Mouse (Mus musculus): ENCODE results near the gene Pus1. TPM values are rescaled to one million over a fixed set of nuclear protein-coding genes. Genes with fewer than 3 reads are reported as not detected.

Gene Pus1
- polyA plus RNA-seq, 1 experiment from 2014 or later = 24.3 TPM

DNA sequence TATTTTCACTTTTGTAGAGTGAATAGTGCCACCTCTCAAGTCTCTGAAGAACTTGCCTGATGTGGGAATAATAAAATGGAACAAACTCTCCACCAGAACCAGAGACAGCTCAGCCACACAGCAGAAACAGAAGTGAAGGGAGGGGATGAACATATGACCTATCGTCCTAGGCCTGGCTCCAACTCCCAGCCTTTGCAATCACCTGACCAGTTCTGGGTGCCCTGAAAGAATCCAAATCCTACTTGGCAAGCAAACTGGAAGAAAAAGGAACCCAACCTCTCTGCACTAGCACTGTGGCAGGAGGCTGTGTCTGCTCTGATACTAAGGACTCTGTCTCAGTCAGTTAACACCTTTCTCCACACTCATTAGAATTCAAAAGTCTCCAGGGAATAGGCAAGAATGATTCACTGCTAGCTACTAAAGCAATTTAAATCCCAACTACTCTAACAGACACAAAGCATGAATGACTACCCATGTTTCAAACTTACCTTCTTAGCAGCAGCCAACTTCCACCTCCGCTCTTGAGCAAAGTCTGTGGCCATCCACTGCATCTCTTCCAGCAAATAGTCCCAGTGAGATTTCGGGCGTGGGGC lies 47.1 kb downstream of the Pus1 start:
- no peaks in the 10 kb centered on the region for H3K9me3 ChIP-seq (ENCODE audit: control insufficient read depth, low read length)
- H3K4me2 ChIP-seq (replicated peaks; ENCODE audit: low read depth) = no peak overlapping the region
- H3K4me1 ChIP-seq (replicated peaks; ENCODE audit: control insufficient read depth, insufficient read depth) = no peaks in the 10 kb centered on the region
- TF ChIP-seq CTCF (IDR thresholded peaks at IDR 0.05; ENCODE audit: low read depth) = no peak
- H3K4me3 ChIP-seq (ENCODE audit: low read depth, low read length) = no peak overlapping the region
- H3K9ac ChIP-seq (ENCODE audit: low read length) = no peak overlapping the region
- H3K36me3 ChIP-seq (ENCODE audit: control insufficient read depth, insufficient read depth, low read length) = peaks cover 14% of the 10 kb centered on the region
- WGBS = 96% methylated on average over 4 of the region's 4 CpGs
- no peak for DNase-seq (ENCODE audit: low spot score)
- H3K27me3 ChIP-seq (ENCODE audit: control insufficient read depth, insufficient read depth, low read length) = no peaks in the 10 kb centered on the region
- no peak overlapping the region for H3K27ac ChIP-seq (replicated peaks)
- no peak for ATAC-seq (ENCODE audit: low FRiP score, low TSS enrichment)

DNA sequence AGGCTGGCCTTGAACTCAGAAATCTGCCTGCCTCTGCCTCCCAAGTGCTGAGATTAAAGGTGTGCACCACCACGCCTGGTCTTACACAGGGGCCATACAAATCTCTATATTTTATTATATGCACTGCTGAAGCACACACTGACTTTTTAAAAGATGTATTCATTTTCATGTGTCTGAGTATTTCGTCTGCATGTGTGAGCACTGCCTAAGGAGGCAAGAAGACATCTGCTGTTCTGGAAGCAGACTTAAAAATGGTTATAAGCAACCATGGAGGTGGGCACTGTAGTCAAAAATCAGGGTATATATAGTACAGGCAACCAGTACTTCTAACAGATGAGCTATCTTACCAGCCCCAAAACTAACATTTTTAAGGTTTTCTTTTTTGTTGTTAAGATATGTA lies 49.2 kb downstream of the Pus1 start:
- TF ChIP-seq CTCF (IDR thresholded peaks at IDR 0.05; ENCODE audit: low read depth) = no peak
- no peak for TF ChIP-seq EP300 (optimal IDR thresholded peaks at IDR 0.05)
- Histone ChIP-seq H3K4me2 (replicated peaks; ENCODE audit: low read depth) (no peak overlapping the region), H3K36me3 (ENCODE audit: control insufficient read depth, insufficient read depth, low read length) (peaks cover 14% of the 10 kb centered on the region), H3K27ac (replicated peaks) (no peak overlapping the region), H3K4me1 (replicated peaks; ENCODE audit: control insufficient read depth, insufficient read depth) (no peaks in the 10 kb centered on the region), H3K4me3 (ENCODE audit: low read depth, low read length) (no peak overlapping the region), H3K27me3 (ENCODE audit: control insufficient read depth, insufficient read depth, low read length) (no peaks in the 10 kb centered on the region), H3K9ac (ENCODE audit: low read length) (no peak overlapping the region), H3K9me3 (ENCODE audit: control insufficient read depth, low read length) (no peaks in the 10 kb centered on the region)
- DNase-seq (ENCODE audit: low spot score) (no peak), ATAC-seq (ENCODE audit: low FRiP score, low TSS enrichment) (no peak)
- 98% methylated on average over 2 of the region's 2 CpGs for whole genome bisulfite sequencing

DNA sequence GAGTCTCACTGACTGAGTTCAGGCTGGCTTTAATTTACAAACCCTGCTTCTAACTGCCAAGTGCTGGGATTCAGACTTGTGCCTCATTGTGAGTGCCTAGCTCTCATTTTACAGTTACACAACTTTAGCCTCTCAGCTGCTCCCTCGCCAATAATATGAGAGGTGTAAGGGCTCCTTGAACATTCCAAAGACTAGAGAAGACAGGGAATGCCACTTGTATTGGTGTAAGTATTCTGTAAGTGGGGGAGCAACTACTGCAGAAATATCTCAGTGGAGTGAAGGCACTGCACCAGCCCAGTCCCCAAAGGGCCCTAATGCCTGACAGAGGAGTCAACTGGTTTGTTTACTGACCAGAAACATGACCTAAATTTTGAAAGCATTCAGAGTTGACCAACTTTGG lies 52.6 kb downstream of the Pus1 start:
- Histone ChIP-seq H3K27ac (replicated peaks) (no peak overlapping the region), H3K4me2 (replicated peaks; ENCODE audit: low read depth) (no peak overlapping the region), H3K9ac (ENCODE audit: low read length) (no peak overlapping the region), H3K9me3 (ENCODE audit: control insufficient read depth, low read length) (no peaks in the 10 kb centered on the region), H3K36me3 (ENCODE audit: control insufficient read depth, insufficient read depth, low read length) (peaks cover 20% of the 10 kb centered on the region), H3K27me3 (ENCODE audit: control insufficient read depth, insufficient read depth, low read length) (no peaks in the 10 kb centered on the region), H3K4me3 (ENCODE audit: low read depth, low read length) (no peak overlapping the region), H3K4me1 (replicated peaks; ENCODE audit: control insufficient read depth, insufficient read depth) (no peaks in the 10 kb centered on the region)
- TF ChIP-seq CTCF (IDR thresholded peaks at IDR 0.05; ENCODE audit: low read depth) (no peak), EP300 (optimal IDR thresholded peaks at IDR 0.05) (no peak)
- WGBS = 86% methylated on average over 1 of the region's 1 CpGs
- DNase-seq (ENCODE audit: low spot score) (no peak), ATAC-seq (ENCODE audit: low FRiP score, low TSS enrichment) (no peak)

Other genes starting within 250 kb of the Pus1 start
- gene Galnt9, start 236.3 kb downstream of the Pus1 start, polyA plus RNA-seq (2015; fragmentation: Nextera tagmentation; extraction: Ambion mirVana) = 0.18 and 0.29 TPM in 2 replicates
- 24.1 and 25.9 TPM in 2 replicates for gene Noc4l, start 127.2 kb downstream of the Pus1 start, polyA plus RNA-seq (2015; fragmentation: Nextera tagmentation; extraction: Ambion mirVana)
- gene Ddx51, start 127.2 kb downstream of the Pus1 start, polyA plus RNA-seq (2015; fragmentation: Nextera tagmentation; extraction: Ambion mirVana) = 7.7 and 10.0 TPM in 2 replicates
- 11.4 and 12.2 TPM in 2 replicates for gene Ep400, start 9.9 kb downstream of the Pus1 start, polyA plus RNA-seq (2015; fragmentation: Nextera tagmentation; extraction: Ambion mirVana)
- gene Ulk1, start 29.4 kb upstream of the Pus1 start, polyA plus RNA-seq (2015; fragmentation: Nextera tagmentation; extraction: Ambion mirVana) = 6.5 and 7.1 TPM in 2 replicates
- 21.6 and 23.2 TPM in 2 replicates for gene Hscb, start 59.1 kb upstream of the Pus1 start, polyA plus RNA-seq (2015; fragmentation: Nextera tagmentation; extraction: Ambion mirVana)
- 10.6 and 10.9 TPM in 2 replicates for gene Chek2, start 59.3 kb upstream of the Pus1 start, polyA plus RNA-seq (2015; fragmentation: Nextera tagmentation; extraction: Ambion mirVana)
- gene Ttc28, start 99.1 kb upstream of the Pus1 start, polyA plus RNA-seq (2015; fragmentation: Nextera tagmentation; extraction: Ambion mirVana) = 3.5 and 3.6 TPM in 2 replicates